Mouse (Mus musculus) embryonic facial prominence, embryonic 10.5 days (tissue): Measurements from ENCODE around the gene Zfp369. TPM values are rescaled to one million over a fixed set of nuclear protein-coding genes. Genes with fewer than 3 reads are reported as not detected.
A peak's percentile ranks its signal among the peaks of the same experiment; 100 is the strongest.

ENCODE experiments used
- DNase-seq: peaks from one replicate; pipeline ENCODE4 v3.0.0-alpha.2; 2017; ENCODE audit warnings: low spot score
- H3K27ac ChIP-seq: fragments of 300-500 bp; sonication (generic); replicated peaks from 2 replicates; pipeline ENCODE4 v1.5.1; 2016; ENCODE audit warnings: mild to moderate bottlenecking
- H3K27me3 ChIP-seq: fragments of 300-500 bp; sonication (generic); replicated peaks from 2 replicates; pipeline ENCODE4 v1.6.1; 2016; ENCODE audit warnings: low read depth, mild to moderate bottlenecking; ENCODE audit not compliant: poor library complexity, severe bottlenecking
- H3K36me3 ChIP-seq: fragments of 300-500 bp; sonication (generic); replicated peaks from 2 replicates; pipeline ENCODE4 v1.6.1; 2016; ENCODE audit warnings: mild to moderate bottlenecking, moderate library complexity
- H3K4me1 ChIP-seq: fragments of 300-500 bp; sonication (generic); 2 replicates; pipeline ENCODE4 v1.6.1; 2016
- H3K4me3 ChIP-seq: fragments of 300-500 bp; sonication (generic); 2 replicates; pipeline ENCODE4 v1.5.1; 2016; ENCODE audit warnings: mild to moderate bottlenecking, moderate library complexity
- H3K9me3 ChIP-seq: fragments of 300-500 bp; sonication (generic); 2 replicates; pipeline ENCODE4 v1.6.1; 2016; ENCODE audit warnings: mild to moderate bottlenecking
- WGBS: fragments of 180-500 bp; shearing (Covaris S2); methylation state at CpG from one replicate; pipeline ENCODE4 v1.1.7; 2016; 5-methylcytosine and 5-hydroxymethylcytosine counted together
- polyA plus RNA-seq: library from polyadenylated mRNA; unstranded; fragments of >200 nt; fragmentation: Nextera tagmentation; extraction: Ambion mirVana; gene quantifications from 2 replicates; pipeline ENCODE4 v1.2.1, GENCODE M21; 2016

Zfp369 gene
- polyA plus RNA-seq = 16.0 and 17.2 TPM in 2 replicates

GRCm38 (mm10) chr13:65278383-65279341, at the start of gene Zfp369:
TSS of gene Zfp369 (plus strand) at chr13:65278814.
- H3K27ac ChIP-seq = peak within 1 kb of the TSS; percentile 87
- H3K4me1 ChIP-seq = no peaks in the 10 kb centered on the region
- peaks cover 42% of the 10 kb centered on the region for H3K9me3 ChIP-seq
- H3K36me3 ChIP-seq = peaks cover 65% of the 10 kb centered on the region
- WGBS = under 1% methylated on average over 50 of the region's 50 CpGs
- H3K4me3 ChIP-seq = peak within 1 kb of the TSS; percentile 73
- DNase-seq = peak; percentile 93
- H3K27me3 ChIP-seq = no peaks in the 10 kb centered on the region

DNA sequence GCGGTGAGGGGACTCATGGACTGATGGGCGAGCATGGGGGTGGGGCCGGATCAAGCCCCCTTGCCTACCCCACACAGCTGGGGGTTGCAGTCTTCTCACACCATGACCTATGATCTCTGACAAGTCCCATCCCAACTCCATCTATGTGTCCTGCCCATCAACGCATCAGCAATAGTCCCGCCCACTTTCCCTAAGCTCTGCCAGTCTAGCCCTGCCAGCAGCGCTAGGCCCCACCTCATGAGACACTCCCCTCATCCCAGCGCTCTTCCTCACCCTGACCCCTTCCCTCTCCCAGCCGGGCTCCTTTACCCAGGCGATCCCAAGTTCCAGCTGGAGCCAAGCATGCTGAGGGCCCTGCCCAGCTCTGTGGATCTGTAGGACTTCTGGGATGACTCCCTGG, 41.4 kb upstream of the Zfp369 start:
- 69% methylated on average over 9 of the region's 9 CpGs for WGBS
- H3K36me3 ChIP-seq = peaks cover under 1% of the 10 kb centered on the region; the same call in 1 of the 2 replicates
- H3K27ac ChIP-seq = no peak overlapping the region
- no peaks in the 10 kb centered on the region for H3K27me3 ChIP-seq
- peaks cover 8% of the 10 kb centered on the region for H3K4me1 ChIP-seq
- no peak overlapping the region for H3K4me3 ChIP-seq
- DNase-seq = no peak
- H3K9me3 ChIP-seq = peaks cover 31% of the 10 kb centered on the region

- 1% methylated on average over 28 of the region's 28 CpGs for WGBS
- peak overlapping the region; percentile 75 for H3K4me3 ChIP-seq
- H3K4me1 ChIP-seq = peaks cover 11% of the 10 kb centered on the region
- peak overlapping the region; percentile 90 for H3K27ac ChIP-seq
- peak; percentile 93 for DNase-seq
- peaks cover 29% of the 10 kb centered on the region for H3K36me3 ChIP-seq
- no peaks in the 10 kb centered on the region for H3K27me3 ChIP-seq
- peaks cover 56% of the 10 kb centered on the region for H3K9me3 ChIP-seq
These were observed 38.0 kb upstream of the Zfp369 start for GRCm38 (mm10) chr13:65240509-65241098.

DNA sequence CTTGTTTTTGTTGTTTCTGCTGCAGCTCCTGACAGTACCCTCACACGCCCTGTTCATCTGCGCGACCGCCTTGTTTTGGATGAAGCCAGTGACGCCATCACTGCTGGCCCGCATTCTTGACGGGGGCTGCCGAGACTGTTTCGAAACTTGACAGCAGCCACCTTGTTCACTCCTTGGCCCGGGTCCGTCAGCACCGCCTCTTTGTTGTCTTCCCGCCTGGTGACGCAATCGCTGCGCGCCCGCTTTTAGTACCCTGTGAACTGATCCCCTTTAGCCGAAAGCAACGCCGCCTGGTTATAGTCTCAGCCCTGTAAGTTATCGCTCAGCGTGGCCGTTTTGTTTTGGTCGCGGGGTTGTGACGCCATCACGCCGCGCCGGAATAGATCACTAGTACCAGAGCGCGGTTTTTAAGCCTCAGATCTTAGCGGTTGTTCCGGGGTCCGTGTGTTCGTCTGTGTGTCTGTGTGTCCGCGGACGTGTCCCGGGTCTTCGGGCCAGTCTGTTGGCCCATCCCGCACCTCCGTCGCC, 37.5 kb upstream of the Zfp369 start:
- peak; percentile 92 for DNase-seq
- under 1% methylated on average over 45 of the region's 45 CpGs for WGBS
- peaks cover 60% of the 10 kb centered on the region for H3K9me3 ChIP-seq

GRCm38 (mm10) chr13:65241627-65242318, 36.8 kb upstream of the Zfp369 start:
- H3K36me3 ChIP-seq = peaks cover 38% of the 10 kb centered on the region
- whole genome bisulfite sequencing = 4% methylated on average over 51 of the region's 51 CpGs

More for the DNA sequence above, 37.5 kb upstream of the Zfp369 start:
- Histone ChIP-seq H3K27me3 (no peaks in the 10 kb centered on the region), H3K4me3 (peak overlapping the region; percentile 75), H3K27ac (peak overlapping the region; percentile 90), H3K4me1 (peaks cover 11% of the 10 kb centered on the region), H3K36me3 (peaks cover 35% of the 10 kb centered on the region)

DNA sequence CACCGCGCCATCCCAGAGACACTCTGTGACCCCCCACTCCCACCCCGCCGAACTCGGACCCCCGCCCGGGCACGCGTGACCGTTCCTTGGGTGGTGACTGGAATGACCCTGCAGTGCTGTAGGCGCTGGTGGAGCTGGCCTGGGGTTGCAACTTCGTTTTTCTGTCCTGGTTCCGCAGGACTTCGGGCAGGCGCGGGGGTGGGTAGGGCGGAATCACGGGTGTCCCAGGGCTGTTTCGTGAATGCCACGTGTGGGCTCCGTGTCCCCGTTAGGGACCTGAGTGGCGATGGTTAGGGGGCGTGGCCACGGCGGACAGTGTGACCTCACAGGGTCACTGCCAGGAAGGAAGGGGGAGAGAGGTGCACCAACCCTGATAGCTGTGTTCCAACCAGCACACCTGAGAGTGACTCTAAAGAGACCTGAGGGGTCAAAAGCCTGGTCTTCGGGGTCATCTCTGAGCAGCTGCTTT, 36.3 kb upstream of the Zfp369 start:
- Histone ChIP-seq H3K27ac (no peak overlapping the region), H3K4me1 (peaks cover 11% of the 10 kb centered on the region), H3K36me3 (peaks cover 42% of the 10 kb centered on the region), H3K27me3 (no peaks in the 10 kb centered on the region), H3K9me3 (peaks cover 57% of the 10 kb centered on the region), H3K4me3 (peak overlapping the region; percentile 75)
- WGBS = 42% methylated on average over 27 of the region's 27 CpGs
- no peak for DNase-seq

More at GRCm38 (mm10) chr13:65241627-65242318, 36.8 kb upstream of the Zfp369 start:
- H3K27me3 ChIP-seq = no peaks in the 10 kb centered on the region
- peaks cover 58% of the 10 kb centered on the region for H3K9me3 ChIP-seq
- peak; percentile 53 for DNase-seq
- peak overlapping the region; percentile 90 for H3K27ac ChIP-seq
- H3K4me1 ChIP-seq = peaks cover 11% of the 10 kb centered on the region
- peak overlapping the region; percentile 75 for H3K4me3 ChIP-seq

- H3K9me3 ChIP-seq = peaks cover 64% of the 10 kb centered on the region
- H3K27me3 ChIP-seq = no peaks in the 10 kb centered on the region
- no peak overlapping the region for H3K4me3 ChIP-seq
- no peak overlapping the region for H3K27ac ChIP-seq
- H3K36me3 ChIP-seq = peaks cover 52% of the 10 kb centered on the region
- 94% methylated on average over 4 of the region's 4 CpGs for WGBS
- peaks cover 11% of the 10 kb centered on the region for H3K4me1 ChIP-seq
- DNase-seq = no peak
These were observed 35.3 kb upstream of the Zfp369 start for GRCm38 (mm10) chr13:65243273-65243672.

- Histone ChIP-seq H3K4me3 (peak overlapping the region; percentile 35), H3K4me1 (no peaks in the 10 kb centered on the region)
- WGBS = 28% methylated on average over 36 of the region's 36 CpGs
These were observed 20.2 kb upstream of the Zfp369 start for GRCm38 (mm10) chr13:65258175-65258954.

DNA sequence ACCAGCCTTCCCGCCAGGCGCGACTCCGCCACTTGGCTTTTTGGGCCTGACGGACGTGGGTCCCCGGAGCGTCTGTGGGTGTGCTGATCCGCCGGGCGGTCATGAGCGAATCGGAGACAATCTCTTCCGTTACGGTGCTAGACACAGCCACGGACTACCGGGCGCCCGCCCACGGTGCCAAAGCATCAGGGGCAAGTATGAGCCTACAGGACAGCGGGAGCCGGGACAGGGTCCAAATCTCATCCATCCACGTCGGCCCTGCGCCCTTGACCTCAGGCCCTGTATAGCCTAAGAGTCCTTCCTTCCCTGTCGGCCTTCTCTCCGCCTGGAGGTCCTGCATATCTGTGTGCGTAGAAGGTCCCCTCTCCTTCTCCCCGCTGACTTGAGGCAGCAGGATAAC, 19.4 kb upstream of the Zfp369 start, which contains the start of gene Gm10775:
TSS of gene Gm10775 (plus strand) at position 301 of the 400 bp plus-strand sequence.
- H3K27ac ChIP-seq = no peak within 1 kb of the TSS
- H3K4me3 ChIP-seq = peak within 1 kb of the TSS; percentile 35
- H3K36me3 ChIP-seq = peaks cover 59% of the 10 kb centered on the region
- peaks cover 15% of the 10 kb centered on the region for H3K27me3 ChIP-seq
- 38% methylated on average over 29 of the region's 29 CpGs for WGBS
- peaks cover 78% of the 10 kb centered on the region for H3K9me3 ChIP-seq
- no peaks in the 10 kb centered on the region for H3K4me1 ChIP-seq
- no peak for DNase-seq

More at GRCm38 (mm10) chr13:65258175-65258954, 20.2 kb upstream of the Zfp369 start:
- no peak overlapping the region for H3K27ac ChIP-seq
- peaks cover 15% of the 10 kb centered on the region for H3K27me3 ChIP-seq
- peaks cover 50% of the 10 kb centered on the region for H3K36me3 ChIP-seq
- no peak for DNase-seq
- peaks cover 73% of the 10 kb centered on the region for H3K9me3 ChIP-seq

- H3K27ac ChIP-seq = no peak overlapping the region
- no peaks in the 10 kb centered on the region for H3K4me1 ChIP-seq
- peaks cover 85% of the 10 kb centered on the region for H3K9me3 ChIP-seq
- peaks cover 15% of the 10 kb centered on the region for H3K27me3 ChIP-seq
- H3K4me3 ChIP-seq = no peak overlapping the region
- peaks cover 83% of the 10 kb centered on the region for H3K36me3 ChIP-seq
- no peak for DNase-seq
- WGBS = 93% methylated on average over 5 of the region's 5 CpGs
These were observed 16.5 kb upstream of the Zfp369 start for GRCm38 (mm10) chr13:65262086-65262485.

DNA sequence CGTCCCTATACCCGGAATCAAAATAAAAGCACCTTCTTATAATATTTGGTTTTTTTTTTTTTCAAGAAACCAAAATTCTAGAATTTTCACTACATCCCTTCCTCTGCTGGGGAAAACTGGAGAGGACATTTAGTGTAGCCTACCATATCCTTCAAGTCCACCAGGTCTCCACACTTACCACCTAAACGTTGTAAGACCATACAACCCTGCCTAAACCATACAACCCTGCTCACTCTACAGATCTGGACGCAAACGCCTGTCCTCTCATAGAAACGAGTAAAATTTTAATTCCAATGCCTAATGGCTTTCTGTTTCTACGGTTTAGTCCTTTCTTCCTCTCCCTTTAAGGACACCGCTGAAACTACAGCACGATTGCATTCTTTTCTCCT, 626 bp upstream of the Zfp369 start:
- Histone ChIP-seq H3K27ac (peak overlapping the region; percentile 87), H3K4me3 (peak overlapping the region; percentile 73), H3K4me1 (no peaks in the 10 kb centered on the region), H3K36me3 (peaks cover 68% of the 10 kb centered on the region), H3K27me3 (no peaks in the 10 kb centered on the region), H3K9me3 (peaks cover 48% of the 10 kb centered on the region)
- no peak for DNase-seq
- WGBS = 17% methylated on average over 9 of the region's 9 CpGs
